Mouse (Mus musculus) embryo, embryonic 10 days (tissue): ENCODE results near the gene BC028528.
"Not testable (repeated sequence)": the region's sequence is repeated elsewhere in the genome, so short reads cannot be mapped to it uniquely, and the experiment has no call there.

Experiments used
- DNase-seq: peaks from one replicate; pipeline ENCODE4 v3.0.0-alpha.2; 2015; ENCODE audit warnings: low spot score

BC028528 gene

GRCm38 (mm10) chr3:95872048-95872447, 19.8 kb downstream of the BC028528 start:
- no peak for DNase-seq

- DNase-seq: peak; percentile 92
Observed at GRCm38 (mm10) chr3:95871392-95871867, 20.4 kb downstream of the BC028528 start, which contains the start of gene Mrps21. Gene Mrps21 (minus strand): TSS chr3:95871519.

GRCm38 (mm10) chr3:95870976-95871375, 20.8 kb downstream of the BC028528 start:
- DNase-seq: no peak

- no peak for DNase-seq
Observed at GRCm38 (mm10) chr3:95867408-95867807, 24.4 kb downstream of the BC028528 start.

- no peak for DNase-seq
Observed at GRCm38 (mm10) chr3:95866071-95866470, 25.7 kb downstream of the BC028528 start.

- no peak for DNase-seq
Observed at GRCm38 (mm10) chr3:95865571-95865970, 26.2 kb downstream of the BC028528 start.

GRCm38 (mm10) chr3:95865050-95865449, 26.8 kb downstream of the BC028528 start:
- DNase-seq: no peak

- no peak for DNase-seq
Observed at GRCm38 (mm10) chr3:95863578-95863977, 28.2 kb downstream of the BC028528 start.

GRCm38 (mm10) chr3:95861796-95862195, 30.0 kb downstream of the BC028528 start:
- DNase-seq: peak; percentile 84

GRCm38 (mm10) chr3:95861216-95861615, 30.6 kb downstream of the BC028528 start:
- DNase-seq: peak; percentile 16

- DNase-seq: peak; percentile 20
Observed at GRCm38 (mm10) chr3:95860323-95860722, 31.5 kb downstream of the BC028528 start.

- DNase-seq: not testable (repeated sequence)
Observed at GRCm38 (mm10) chr3:95858278-95858677, 33.5 kb downstream of the BC028528 start.

- DNase-seq: not testable (repeated sequence)
Observed at GRCm38 (mm10) chr3:95857050-95857449, 34.8 kb downstream of the BC028528 start.

GRCm38 (mm10) chr3:95856115-95856514, 35.7 kb downstream of the BC028528 start:
- peak; percentile 30 for DNase-seq

- DNase-seq: peak; percentile 98
Observed at GRCm38 (mm10) chr3:95855502-95856089, 36.2 kb downstream of the BC028528 start, which contains the start of gene Prpf3. Gene Prpf3 (minus strand): TSS chr3:95855885.

- DNase-seq: no peak
Observed at GRCm38 (mm10) chr3:95851317-95851716, 40.5 kb downstream of the BC028528 start.

- DNase-seq: no peak
Observed at GRCm38 (mm10) chr3:95850611-95851010, 41.2 kb downstream of the BC028528 start.

- DNase-seq: peak; percentile 12
Observed at GRCm38 (mm10) chr3:95842503-95843214, 49.1 kb downstream of the BC028528 start.

- no peak for DNase-seq
Observed at GRCm38 (mm10) chr3:95839250-95839649, 52.6 kb downstream of the BC028528 start.
